Mouse (Mus musculus) stomach, postnatal 0 days (tissue): Measurements from ENCODE around the gene Hist1h3f. TPM values are rescaled to one million over a fixed set of nuclear protein-coding genes. Genes with fewer than 3 reads are reported as not detected.
A peak's percentile ranks its signal among the peaks of the same experiment; 100 is the strongest.
"Not testable (repeated sequence)": the region's sequence is repeated elsewhere in the genome, so short reads cannot be mapped to it uniquely, and the experiment has no call there.

Experiments
- ATAC-seq: fragments of 200-750 bp; cut with Nextera tagmentation; 2 replicates; pipeline ENCODE4 v1.8.0; 2017; ENCODE audit not compliant: low FRiP score, low TSS enrichment
- DNase-seq: peaks from one replicate; pipeline ENCODE4 v3.0.0-alpha.2; 2016; ENCODE audit warnings: low spot score
- H3K27ac ChIP-seq: fragments of 300-500 bp; sonication (generic); replicated peaks from 2 replicates; pipeline ENCODE4 v1.5.1; 2014; ENCODE audit warnings: mild to moderate bottlenecking, control low read depth
- H3K27me3 ChIP-seq: fragments of 300-500 bp; sonication (generic); 2 replicates; pipeline ENCODE4 v1.6.1; 2014; ENCODE audit warnings: low read length; ENCODE audit not compliant: control insufficient read depth, insufficient read depth
- H3K36me3 ChIP-seq: fragments of 300-500 bp; sonication (generic); 2 replicates; pipeline ENCODE4 v1.6.1; 2014; ENCODE audit warnings: low read length, mixed read lengths; ENCODE audit not compliant: control insufficient read depth, insufficient read depth
- H3K4me1 ChIP-seq: fragments of 300-500 bp; sonication (generic); replicated peaks from 2 replicates; pipeline ENCODE4 v1.6.1; 2014; ENCODE audit warnings: antibody characterized with exemption; ENCODE audit not compliant: control insufficient read depth, insufficient read depth
- H3K4me2 ChIP-seq: fragments of 300-500 bp; sonication (generic); replicated peaks from 2 replicates; pipeline ENCODE4 v1.6.1; 2014; ENCODE audit warnings: low read depth, mild to moderate bottlenecking, control low read depth, moderate library complexity
- H3K4me3 ChIP-seq: fragments of 300-500 bp; sonication (generic); 2 replicates; pipeline ENCODE4 v1.5.1; 2014; ENCODE audit warnings: low read depth, low read length, control low read depth
- H3K9ac ChIP-seq: fragments of 300-500 bp; sonication (generic); 2 replicates; pipeline ENCODE4 v1.6.1; 2014; ENCODE audit warnings: mild to moderate bottlenecking, low read length, control low read depth, mixed read lengths
- H3K9me3 ChIP-seq: fragments of 300-500 bp; sonication (generic); 2 replicates; pipeline ENCODE4 v1.6.1; 2016; ENCODE audit warnings: low read length; ENCODE audit not compliant: control insufficient read depth
- CTCF ChIP-seq: IDR thresholded peaks from 2 replicates; pipeline ENCODE4 v1.5.1; 2016; ENCODE audit warnings: antibody characterized with exemption, low read depth, mild to moderate bottlenecking, moderate library complexity
- EP300 ChIP-seq: optimal IDR thresholded peaks from 2 replicates; pipeline ENCODE3; 2016; ENCODE audit warnings: antibody characterized with exemption
- WGBS: fragments of 180-500 bp; shearing (Covaris S2); extraction: QIAGEN DNeasy Blood & Tissue Kit; methylation state at CpG from one replicate; pipeline ENCODE4 v1.1.7; 2014; 5-methylcytosine and 5-hydroxymethylcytosine counted together
- polyA plus RNA-seq: library from polyadenylated mRNA; unstranded; fragments of >200 nt; fragmentation: Nextera tagmentation; extraction: Ambion mirVana; gene quantifications from 2 replicates; pipeline ENCODE4 v1.2.1, GENCODE M21; 2015

Gene Hist1h3f
- polyA plus RNA-seq, 1 experiment from 2014 or later = 0.78 TPM

DNA sequence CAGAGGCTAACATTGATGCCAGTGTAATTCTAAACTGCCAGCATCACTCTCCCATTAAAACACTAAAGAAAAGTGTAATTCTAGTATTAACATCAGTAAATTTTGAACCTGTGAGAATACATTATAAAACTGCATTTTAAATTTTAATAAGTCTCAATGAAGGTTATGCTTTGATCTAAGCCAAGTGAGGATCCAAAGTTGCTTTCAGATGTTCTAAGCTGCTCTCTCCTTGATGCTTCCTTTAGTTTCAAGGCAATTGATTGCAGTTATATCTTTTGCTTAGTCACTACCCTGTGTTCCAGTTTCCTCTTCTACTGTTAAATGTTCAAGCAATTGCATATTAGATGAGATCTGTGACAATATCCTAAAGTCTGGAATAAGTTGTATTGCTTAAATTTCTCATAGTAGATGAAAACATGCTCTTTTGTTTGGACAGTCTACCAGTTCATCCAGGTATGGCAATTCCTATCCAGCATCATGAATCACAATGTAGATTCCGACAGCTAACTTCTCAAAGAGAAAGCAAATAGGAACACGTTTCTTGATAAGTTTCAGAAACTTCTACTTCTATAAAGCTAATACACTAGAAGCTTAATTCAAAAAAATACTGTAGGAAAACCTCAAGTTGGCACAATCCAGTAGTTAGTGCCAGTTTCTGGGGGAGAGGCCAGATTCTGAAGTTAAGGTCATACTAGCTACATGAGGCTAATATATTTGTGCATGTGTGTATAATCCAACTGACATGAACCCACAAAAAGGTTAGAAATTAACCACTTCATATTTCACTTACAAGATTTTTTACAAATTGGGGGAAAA, 28.6 kb downstream of the Hist1h3f start:
- Histone ChIP-seq H3K9ac (peak overlapping the region; percentile 32; the same call in 1 of the 2 replicates), H3K4me2 (peak overlapping the region; percentile 59), H3K36me3 (no peaks in the 10 kb centered on the region), H3K27me3 (no peaks in the 10 kb centered on the region), H3K9me3 (no peaks in the 10 kb centered on the region), H3K4me3 (peak overlapping the region; percentile 42), H3K4me1 (peaks cover 3% of the 10 kb centered on the region; the same call in 1 of the 2 replicates), H3K27ac (peak overlapping the region; percentile 93)
- TF ChIP-seq CTCF (no peak), EP300 (no peak)
- 20% methylated on average over 2 of the region's 2 CpGs for WGBS
- ATAC-seq (no peak), DNase-seq (no peak)

DNA sequence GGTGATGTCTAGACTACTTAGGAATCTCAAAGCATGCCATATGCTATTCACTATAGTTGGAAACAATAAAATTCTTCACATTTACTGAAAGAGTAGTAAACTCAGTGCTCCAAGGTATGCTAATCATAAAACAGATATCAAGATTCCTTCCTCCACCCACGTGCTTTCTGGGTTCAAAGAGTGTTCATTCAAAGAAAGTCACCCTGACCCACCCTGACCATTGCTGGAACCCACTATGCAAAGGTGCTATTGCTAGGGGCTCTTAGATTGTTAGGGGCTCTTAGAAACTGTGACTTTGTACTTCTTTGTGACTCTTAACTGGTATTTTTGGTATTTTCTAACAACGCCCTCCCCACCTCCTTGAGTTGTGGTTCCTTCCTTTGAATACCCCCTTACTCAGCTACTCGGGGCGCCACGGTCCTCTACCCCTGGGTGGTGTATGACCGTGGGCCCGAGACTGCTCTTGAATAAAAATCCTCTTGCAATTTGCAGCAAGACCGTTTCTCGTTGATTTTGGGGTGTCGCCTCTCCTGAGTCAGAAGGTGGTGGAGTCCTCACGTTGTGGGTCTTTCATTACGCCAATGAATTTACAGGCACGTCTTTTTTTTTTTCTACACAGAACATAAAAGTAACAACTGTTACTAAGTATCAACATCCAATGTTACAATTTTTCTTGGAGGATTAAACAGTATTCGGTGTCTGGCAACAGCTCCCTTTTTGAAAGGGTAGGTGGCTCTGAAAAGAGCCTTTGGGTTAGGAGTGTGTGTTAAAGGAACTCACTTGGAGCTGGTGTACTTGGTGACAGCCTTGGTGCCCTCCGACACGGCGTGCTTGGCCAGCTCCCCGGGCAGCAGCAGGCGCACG, 29.4 kb downstream of the Hist1h3f start:
- not testable (repeated sequence) for H3K4me1 ChIP-seq, H3K27me3 ChIP-seq, ATAC-seq, DNase-seq, H3K36me3 ChIP-seq, H3K9me3 ChIP-seq
- peak overlapping the region; percentile 42 for H3K4me3 ChIP-seq
- H3K9ac ChIP-seq = peak overlapping the region; percentile 61
- H3K27ac ChIP-seq = peak overlapping the region; percentile 83
- 5% methylated on average over 18 of the region's 20 CpGs for WGBS
- H3K4me2 ChIP-seq = peak overlapping the region; percentile 59

DNA sequence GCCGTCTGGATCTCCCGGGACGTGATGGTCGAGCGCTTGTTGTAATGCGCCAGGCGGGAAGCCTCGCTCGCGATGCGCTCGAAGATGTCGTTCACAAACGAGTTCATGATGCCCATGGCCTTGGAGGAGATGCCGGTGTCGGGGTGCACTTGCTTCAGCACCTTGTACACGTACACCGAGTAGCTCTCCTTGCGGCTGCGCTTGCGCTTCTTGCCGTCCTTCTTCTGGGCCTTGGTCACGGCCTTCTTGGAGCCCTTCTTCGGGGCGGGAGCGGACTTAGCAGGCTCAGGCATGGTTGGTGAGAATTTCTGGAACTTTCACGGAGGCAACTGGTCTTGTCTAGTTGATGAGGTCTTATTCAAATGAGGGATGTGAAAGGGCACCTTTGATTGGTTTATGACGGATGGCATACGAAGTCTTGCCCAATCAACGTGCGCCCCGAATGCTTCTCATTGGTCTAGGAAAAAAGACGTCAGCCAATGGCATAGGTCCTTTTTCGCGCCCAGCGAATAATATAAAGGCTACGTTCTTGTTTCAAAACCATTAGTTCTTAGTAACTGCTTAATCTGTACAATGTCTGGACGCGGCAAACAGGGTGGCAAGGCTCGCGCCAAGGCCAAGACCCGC, 30.2 kb downstream of the Hist1h3f start, which contains the start of the genes Hist1h2bf and Hist1h2ad:
Gene Hist1h2bf (minus strand): TSS at position 299 of the 627 bp plus-strand sequence.
Gene Hist1h2ad (plus strand): TSS at position 484 of the 627 bp plus-strand sequence.
- H3K9me3 ChIP-seq = not testable (repeated sequence)
- WGBS = under 1% methylated on average over 21 of the region's 42 CpGs
- TF ChIP-seq EP300 = peak; percentile 95

DNA sequence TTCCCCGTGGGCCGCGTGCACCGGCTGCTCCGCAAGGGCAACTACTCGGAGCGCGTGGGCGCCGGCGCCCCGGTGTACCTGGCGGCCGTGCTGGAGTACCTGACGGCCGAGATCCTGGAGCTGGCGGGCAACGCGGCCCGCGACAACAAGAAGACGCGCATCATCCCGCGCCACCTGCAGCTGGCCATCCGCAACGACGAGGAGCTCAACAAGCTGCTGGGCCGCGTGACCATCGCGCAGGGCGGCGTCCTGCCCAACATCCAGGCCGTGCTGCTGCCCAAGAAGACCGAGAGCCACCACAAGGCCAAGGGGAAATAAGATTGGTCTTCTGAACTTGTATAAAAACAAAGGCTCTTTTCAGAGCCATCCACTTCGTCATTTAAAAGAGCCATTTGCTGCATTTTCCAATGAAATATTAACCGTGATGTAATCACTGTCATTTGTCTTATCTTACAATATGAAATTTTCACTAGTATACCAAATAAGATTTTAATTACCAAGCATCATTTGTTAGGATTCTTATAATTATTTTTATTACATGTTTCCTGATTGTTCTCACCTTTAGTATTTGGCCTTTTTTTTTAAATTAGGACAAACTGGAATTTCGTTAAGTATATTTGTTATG, 30.8 kb downstream of the Hist1h3f start:
- peak overlapping the region; percentile 22; the same call in 1 of the 2 replicates for H3K4me3 ChIP-seq
- ATAC-seq = peak; percentile 6

More for the DNA sequence above, 30.2 kb downstream of the Hist1h3f start, which contains the start of the genes Hist1h2bf and Hist1h2ad:
- peak within 1 kb of the TSS; percentile 59 for H3K4me2 ChIP-seq
- peak within 1 kb of the TSS; percentile 42 for H3K4me3 ChIP-seq
- H3K4me1 ChIP-seq, H3K27me3 ChIP-seq, H3K36me3 ChIP-seq: not testable (repeated sequence)
- ATAC-seq = peak; percentile 92
- H3K9ac ChIP-seq = peak within 1 kb of the TSS; percentile 61
- DNase-seq = peak; percentile 88
- peak within 1 kb of the TSS; percentile 83 for H3K27ac ChIP-seq

DNA sequence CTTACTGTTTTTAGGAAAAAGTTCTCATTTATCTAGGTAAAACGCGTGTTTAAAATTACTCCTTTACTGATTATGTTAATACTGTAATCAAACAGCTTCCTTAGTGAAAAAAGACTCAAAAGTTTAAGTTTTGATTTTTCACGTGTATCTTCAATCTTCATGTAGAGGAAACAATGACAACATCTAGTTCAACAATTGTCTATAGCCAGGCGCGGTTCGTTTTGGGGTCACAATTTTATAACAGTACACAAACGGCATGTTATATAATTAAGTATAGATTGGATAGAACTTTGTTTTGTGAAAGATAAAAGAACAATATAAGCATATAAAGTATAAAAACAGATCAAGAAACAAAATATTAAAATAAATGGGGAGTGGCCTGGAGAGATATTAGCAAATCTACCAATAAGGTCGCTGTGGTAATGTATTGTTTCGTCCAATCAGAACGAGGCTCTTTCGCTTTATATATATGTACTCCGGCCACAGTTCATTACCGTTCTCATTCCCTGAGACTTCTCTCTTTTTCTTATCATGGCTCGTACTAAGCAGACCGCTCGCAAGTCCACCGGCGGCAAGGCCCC, 31.5 kb downstream of the Hist1h3f start, which contains the start of gene Hist1h3d:
Gene Hist1h3d (plus strand): TSS at position 493 of the 581 bp plus-strand sequence.
- peaks cover 3% of the 10 kb centered on the region; the same call in 1 of the 2 replicates for H3K4me1 ChIP-seq
- ATAC-seq = peak; percentile 72
- H3K27ac ChIP-seq = peak within 1 kb of the TSS; percentile 76
- H3K4me2 ChIP-seq = peak within 1 kb of the TSS; percentile 55
- H3K36me3 ChIP-seq = no peaks in the 10 kb centered on the region
- peak; percentile 51 for DNase-seq
- under 1% methylated on average over 18 of the region's 18 CpGs for WGBS
- H3K4me3 ChIP-seq = peak within 1 kb of the TSS; percentile 39
- no peak for TF ChIP-seq CTCF
- no peak for TF ChIP-seq EP300
- H3K9ac ChIP-seq = peak within 1 kb of the TSS; percentile 58
- no peaks in the 10 kb centered on the region for H3K9me3 ChIP-seq
- no peaks in the 10 kb centered on the region for H3K27me3 ChIP-seq

More for the DNA sequence above, 30.8 kb downstream of the Hist1h3f start:
- not testable (repeated sequence) for H3K36me3 ChIP-seq, H3K27me3 ChIP-seq, H3K4me1 ChIP-seq, DNase-seq, H3K9ac ChIP-seq, H3K9me3 ChIP-seq
- H3K4me2 ChIP-seq = peak overlapping the region; percentile 47
- H3K27ac ChIP-seq = peak overlapping the region; percentile 69
- under 1% methylated on average over 5 of the region's 39 CpGs for WGBS

DNA sequence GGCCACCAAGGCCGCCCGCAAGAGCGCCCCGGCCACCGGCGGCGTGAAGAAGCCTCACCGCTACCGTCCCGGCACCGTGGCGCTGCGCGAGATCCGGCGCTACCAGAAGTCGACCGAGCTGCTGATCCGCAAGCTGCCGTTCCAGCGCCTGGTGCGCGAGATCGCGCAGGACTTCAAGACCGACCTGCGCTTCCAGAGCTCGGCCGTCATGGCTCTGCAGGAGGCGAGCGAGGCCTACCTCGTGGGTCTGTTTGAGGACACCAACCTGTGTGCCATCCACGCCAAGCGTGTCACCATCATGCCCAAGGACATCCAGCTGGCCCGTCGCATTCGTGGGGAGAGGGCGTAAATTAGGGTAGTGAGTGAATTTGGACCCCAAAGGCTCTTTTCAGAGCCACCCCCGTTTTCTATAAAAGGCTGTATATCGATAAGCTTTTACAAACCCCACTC, 32.0 kb downstream of the Hist1h3f start:
- peak overlapping the region; percentile 76 for H3K27ac ChIP-seq
- peak overlapping the region; percentile 58 for H3K9ac ChIP-seq
- not testable (repeated sequence) for H3K4me1 ChIP-seq, H3K9me3 ChIP-seq, DNase-seq, H3K27me3 ChIP-seq, ATAC-seq, H3K36me3 ChIP-seq
- peak overlapping the region; percentile 55 for H3K4me2 ChIP-seq
- peak overlapping the region; percentile 39 for H3K4me3 ChIP-seq
- 2% methylated on average over 8 of the region's 40 CpGs for WGBS
